Mouse (Mus musculus) thymus, postnatal 4 days (tissue): Measurements from ENCODE around the gene Fggy.

Source experiments
- DNase-seq: peaks from one replicate; pipeline ENCODE4 v3.0.0; 2021

Gene Fggy

DNA sequence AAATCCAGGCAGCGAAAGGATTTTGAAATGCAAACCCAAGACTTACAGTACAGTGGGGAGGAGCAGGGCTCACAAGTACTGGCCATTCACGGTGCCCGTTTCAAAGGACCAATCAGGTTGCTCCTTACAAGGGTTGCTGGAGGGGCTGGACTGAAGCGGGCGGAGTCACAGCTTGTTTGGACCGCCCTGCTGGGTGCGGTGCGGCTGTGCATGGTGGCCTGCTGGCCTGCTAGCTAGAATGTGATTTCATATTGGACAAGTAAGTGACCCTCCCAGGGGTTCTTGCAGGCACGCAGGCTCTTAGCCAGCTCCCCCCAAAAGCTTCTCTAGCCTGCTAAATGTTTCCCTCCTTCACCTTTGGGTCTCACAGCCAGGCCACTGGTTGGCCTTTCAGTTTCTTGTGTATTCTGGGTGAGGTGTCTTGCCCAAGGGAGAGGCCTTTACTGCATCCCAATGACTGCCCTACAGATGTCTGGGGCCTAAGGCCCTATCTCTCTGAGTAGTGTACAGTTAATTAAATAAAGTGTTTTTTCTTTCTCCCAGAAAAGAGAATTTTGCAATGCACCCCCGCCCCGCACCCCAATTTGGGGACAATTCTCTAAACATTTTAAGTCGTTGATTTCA is at the start of gene Fggy:
TSS of gene Fggy (plus strand) at position 175 of the 624 bp plus-strand sequence.
- peak; percentile 93 for DNase-seq

GRCm38 (mm10) chr4:95507946-95508311 is 49.4 kb upstream of the Fggy start:
- DNase-seq, result no peak

DNA sequence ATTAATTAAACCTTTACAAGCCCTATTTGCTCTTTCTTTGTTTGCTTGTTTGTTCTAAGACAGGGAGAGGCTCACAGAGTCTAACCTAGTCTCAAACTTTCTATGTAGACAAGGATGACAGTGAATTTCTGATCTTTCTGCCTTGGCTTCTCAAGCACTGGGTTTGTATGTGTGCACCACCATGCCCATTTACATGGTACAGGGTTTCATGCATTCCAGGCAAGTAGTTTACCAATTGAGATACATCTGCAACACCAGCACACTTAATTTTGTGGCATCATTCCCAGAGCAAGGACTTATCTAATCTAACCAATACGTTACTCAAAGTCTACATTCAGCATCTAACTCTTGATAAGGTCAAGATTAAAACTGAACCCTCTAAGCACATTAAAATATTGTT is 38.9 kb upstream of the Fggy start:
- DNase-seq, result no peak

- DNase-seq, result no peak
These were observed 37.2 kb upstream of the Fggy start for GRCm38 (mm10) chr4:95519975-95520642.

DNA sequence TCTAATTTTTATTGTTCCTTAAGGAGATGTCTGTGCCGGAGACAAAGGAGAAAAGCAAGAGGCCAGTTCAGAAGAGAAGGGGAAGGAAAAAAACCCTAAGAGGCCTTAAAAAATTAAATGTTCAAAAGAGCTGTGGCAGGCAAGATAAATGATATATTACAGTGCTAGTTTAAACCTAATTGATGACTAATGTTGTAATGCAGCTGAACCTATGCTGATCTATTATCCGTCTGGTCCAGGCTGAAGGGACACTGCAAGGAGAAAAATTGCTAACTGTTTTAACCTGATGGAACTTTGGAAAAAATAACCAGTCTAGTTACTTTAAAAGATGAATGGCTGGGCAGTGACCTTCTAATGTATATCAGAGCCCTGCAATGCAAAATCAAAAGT is 36.7 kb upstream of the Fggy start:
- DNase-seq, result no peak

DNA sequence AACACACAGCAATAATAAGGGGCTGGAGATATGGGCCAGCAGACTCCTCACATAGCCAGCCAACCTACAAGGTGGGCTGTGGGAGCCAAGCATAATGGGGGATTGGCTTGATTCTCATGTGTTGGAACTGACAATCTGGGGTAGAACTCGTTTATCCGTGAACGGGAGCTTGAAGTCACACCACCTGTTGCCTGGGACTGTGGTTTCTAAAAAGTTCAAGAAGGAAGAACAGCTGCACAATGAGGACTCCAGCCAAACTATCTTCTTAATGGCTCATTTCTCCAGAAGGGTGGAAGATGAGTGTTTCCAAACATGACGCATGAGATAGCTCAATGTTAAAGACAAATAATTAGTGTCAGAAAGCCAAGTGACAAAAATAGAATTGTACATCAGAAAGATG is 30.7 kb upstream of the Fggy start:
- DNase-seq, result no peak

DNA sequence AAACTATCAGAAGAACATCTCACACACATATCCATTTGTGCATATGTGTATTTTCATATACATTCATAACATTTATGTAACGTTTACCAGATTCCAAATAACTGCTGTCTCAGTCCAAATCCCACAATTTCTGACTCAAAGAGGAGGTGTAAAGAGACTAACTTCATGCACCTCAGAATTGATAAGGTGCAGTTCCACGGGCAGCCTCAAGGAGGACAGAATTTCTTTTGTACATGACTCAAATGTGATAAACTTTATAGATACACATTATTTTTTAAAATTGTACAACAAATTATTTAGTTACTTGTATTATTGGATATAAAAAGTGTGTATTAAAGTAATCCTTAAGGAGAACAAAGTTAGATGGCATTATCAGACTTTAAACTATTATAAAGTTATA is 26.6 kb upstream of the Fggy start:
- DNase-seq, result peak; percentile 11

DNA sequence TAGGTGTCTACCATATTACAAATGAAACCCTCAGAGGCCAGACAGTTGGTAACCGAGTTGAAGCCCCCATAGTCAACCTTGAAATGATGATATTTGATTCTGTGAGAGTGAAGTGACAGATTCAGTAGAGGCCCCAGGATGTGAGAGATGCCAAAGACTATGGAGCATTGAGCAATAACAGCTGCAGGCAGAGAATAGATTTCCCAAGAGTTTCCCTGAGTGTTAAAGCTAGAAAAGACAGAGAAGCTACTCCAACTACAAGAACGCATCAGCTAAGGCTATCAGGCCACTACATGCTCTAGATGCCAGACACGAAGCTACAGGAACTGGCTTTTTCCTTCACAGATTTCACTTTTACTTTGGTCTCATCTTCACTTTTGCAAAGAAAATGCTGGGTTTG is 23.4 kb upstream of the Fggy start:
- no peak for DNase-seq

DNA sequence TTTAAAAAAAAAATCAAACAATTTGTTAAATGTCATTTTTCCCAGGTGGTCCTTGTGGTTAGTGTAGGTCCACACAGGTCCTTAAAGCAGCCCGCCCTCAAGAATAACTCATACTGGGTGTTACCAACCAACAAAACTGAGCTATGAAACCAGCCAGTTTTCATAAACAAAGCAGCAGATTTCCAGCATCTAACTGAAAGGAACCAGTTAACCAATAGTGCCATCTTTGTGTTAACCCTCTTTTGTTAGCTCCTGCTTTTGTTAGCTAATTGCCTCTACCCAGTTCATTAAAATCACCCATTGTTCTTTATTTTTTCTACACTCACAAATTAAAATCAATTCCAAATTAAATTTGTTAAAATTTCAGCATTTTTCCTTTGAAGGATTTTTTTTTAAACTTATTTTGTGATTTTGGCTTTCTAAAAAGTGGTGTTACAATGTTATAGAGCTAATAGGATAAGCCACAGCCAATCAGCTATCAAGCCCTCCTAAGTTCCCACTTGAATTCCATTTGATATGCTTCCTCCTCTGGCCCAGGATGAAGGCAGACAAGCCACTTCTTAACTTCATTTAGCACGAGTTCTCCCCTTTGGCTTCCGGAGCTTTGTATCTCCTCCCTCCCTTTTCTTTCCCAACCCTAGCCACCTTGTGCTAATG is 15.8 kb upstream of the Fggy start:
- DNase-seq, result no peak

DNA sequence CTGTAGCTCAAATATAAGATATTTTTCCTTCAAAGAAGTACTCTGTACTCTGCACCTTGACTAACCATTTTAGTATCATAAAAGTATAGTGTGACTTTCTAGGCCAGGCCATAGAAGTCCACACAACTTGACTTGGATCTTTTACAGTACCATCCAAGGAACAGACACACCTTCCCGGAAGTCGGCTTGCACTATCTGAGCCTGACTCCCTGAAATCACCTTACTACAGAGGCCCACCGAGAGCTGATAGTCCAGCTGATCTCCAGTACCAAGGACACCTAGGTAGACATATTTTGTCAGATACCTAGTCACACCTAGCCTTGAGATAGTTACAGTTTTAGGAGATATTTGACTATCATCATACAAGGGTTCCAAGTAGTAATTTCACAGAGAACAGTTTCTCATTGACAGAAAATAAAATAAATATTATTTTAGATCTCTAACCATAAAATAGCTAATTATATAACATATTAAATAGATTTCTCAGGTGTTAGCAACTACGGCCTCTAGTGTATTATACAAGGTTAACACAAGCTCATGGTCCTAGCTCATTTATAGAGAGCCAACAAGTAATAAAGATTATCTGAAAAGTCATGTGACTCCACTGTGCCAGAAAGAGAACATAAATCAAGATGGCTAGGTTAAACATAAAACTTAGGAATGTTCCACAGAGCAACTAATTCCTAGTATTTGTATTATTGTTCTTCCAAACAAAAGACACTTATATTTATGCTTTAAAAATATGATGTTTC is 15.1 kb upstream of the Fggy start:
- DNase-seq, result no peak

DNA sequence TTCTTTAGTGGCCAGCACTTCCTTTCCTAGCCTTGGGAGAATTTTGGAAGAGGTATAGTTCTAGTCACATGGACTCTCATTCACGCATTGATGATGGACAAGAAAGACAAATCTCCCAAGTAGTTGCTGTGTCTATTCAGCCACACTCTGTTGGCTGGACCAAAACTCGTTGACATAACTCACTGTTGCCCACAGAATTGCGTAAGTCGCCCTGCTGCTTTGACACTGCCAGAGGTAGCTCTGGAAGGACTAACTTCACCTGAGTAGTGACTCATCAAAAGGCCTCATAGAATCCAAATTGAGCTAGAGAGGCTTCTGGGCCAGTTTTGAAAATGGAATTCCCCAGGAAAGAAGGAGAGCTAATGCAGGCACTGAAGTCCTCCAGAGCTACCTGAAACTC is 13.8 kb upstream of the Fggy start:
- DNase-seq, result no peak

GRCm38 (mm10) chr4:95556663-95557332 is 509 bp upstream of the Fggy start:
- DNase-seq, result no peak

- DNase-seq, result no peak
These were observed 1.1 kb downstream of the Fggy start for GRCm38 (mm10) chr4:95558271-95558888.

DNA sequence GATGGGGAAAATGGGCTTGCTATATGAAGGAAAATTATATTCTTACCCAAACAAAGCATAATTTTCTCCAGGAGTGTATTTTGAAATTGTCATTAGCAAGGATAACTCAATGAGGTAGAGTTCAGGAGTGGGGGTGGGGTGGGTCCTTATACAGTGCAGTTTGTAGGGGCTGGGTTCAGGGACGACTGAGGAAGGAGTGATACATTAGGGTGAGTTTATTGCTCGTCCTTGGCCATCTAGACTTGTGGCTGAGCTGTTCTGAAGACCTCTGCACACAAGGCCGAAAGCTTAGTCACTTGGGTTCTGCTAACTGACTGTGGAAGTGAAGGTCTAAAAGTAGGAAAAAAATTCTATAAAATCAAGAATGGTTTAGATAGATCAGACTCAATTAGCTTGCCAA is 14.3 kb downstream of the Fggy start:
- no peak for DNase-seq

- DNase-seq, result no peak
These were observed 16.4 kb downstream of the Fggy start for GRCm38 (mm10) chr4:95573704-95574103.

DNA sequence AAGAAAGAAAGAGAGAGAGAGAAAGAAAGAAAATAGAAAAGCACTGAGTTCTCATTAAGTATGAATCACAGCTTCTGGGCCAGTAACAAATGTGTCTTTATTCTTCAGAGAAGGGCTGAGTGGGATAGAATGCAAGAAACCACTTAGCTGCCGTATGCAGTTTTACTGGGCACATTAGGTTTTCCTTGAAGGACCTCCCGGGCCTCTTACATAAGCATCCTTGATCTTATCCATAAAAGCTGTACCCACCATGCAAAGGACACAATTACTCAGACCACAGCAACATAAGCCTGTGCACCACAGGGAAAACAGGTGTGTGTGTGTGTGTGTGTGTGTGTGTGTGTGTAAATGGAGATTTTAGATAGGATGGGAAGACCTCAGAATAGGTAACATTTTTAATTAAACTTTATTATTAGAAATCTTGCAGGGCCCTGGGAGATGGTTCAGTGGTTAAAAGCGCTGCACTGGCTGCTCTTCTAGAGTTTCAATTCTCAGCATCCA is 18.2 kb downstream of the Fggy start:
- no peak for DNase-seq

DNA sequence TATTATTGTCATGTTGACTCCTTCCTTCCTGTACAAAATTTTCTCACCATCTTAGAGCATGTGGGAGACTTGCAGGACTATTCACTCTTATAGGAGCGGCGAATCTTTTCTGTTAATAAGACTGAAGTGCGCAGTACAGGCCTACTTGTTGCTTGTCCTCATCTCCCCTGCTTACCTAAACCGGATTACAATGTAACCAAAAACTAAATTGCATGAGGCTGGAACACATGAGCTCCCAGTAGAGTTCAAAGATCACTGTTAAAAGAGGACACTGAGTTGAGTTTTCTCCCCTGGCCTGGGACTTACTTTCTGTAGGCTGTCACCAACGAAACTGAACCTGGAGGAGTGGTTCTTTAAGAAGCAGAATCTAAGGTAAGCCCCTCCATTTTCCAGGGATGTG is 21.9 kb downstream of the Fggy start:
- no peak for DNase-seq

DNA sequence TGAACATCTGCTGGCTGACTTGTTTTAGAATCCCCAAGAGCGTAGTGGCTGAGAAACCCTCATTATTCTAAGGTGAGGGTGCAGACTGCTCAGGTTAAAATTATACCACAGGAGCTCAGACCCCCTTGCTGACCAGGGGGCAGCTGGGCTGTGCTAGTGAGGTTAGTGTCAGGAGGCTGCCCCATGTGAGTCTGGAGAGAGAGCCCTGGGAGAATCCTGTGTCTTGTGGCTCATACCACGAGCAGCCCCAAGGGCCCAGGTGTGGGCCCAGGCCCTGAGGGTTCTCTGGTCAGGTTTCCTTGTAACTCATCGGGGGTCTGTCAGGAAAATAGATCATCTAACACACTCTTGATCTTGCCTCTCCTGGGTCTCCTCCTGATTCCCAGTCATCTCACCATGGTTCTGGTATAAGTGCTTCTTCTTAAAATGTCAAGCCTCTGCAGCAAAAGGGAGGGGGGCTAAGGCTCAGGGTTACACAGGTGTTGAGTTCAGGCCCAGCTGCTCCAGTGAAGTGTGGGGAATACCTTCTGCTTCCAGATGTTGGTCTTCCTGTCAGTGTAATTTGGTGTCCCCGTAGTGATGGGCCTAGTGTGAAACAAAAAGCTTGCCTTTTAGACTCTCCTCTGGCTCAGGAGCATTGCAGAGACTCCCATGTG is 26.9 kb downstream of the Fggy start:
- DNase-seq, result no peak

- DNase-seq, result no peak
These were observed 29.1 kb downstream of the Fggy start for GRCm38 (mm10) chr4:95586274-95587001.

DNA sequence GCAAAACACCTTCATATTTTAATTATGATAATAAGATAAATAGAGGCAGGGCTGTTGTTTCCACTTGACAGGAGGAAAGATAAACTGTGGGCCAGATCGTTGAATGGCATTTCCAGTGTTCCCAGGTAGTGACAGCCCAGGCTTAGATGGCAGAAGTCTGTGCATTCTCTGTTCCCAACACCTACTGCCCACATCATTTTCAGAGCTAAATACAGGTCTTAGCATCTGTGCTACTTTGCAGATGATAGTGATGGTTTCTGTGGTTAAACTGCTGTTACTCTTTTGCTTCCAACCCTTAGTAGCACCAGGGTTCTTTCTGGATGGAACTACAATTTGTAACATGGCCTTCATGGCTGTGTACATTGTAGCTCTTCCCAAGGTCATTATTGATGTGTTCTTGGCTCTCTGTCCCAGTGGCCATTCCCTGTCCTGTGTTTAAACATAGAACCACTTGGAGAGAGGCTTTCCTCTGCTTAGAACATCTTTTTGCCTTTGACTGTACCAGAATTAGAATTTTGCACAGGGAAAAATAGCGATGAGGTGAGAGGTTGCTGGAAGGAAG is 31.5 kb downstream of the Fggy start:
- no peak for DNase-seq

DNA sequence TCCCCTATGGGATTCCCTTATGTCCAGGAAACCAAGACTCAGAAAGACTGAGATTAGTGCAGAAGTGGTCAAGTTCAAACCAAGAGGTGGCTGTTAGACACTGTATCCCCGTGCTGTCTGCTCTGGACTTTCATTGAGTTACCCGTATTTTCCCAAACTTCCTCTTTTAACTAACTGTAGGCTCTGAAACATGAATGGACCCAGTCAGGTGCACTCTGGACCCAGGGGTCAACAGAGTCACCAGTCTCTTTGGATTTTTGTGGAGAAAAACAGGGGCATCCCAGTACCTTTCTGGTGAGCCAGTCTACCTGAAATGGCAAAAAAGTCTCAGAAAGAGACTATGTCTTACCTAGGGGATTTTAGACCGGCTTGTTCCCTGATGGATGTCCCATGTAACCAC is 33.6 kb downstream of the Fggy start:
- DNase-seq, result no peak
